Mouse (Mus musculus) liver, embryonic 13.5 days (tissue): Measurements from ENCODE around the gene Nr1d1. TPM values are rescaled to one million over a fixed set of nuclear protein-coding genes. Genes with fewer than 3 reads are reported as not detected.

Source experiments
- ATAC-seq: fragments of 200-750 bp; cut with Nextera tagmentation; 2 replicates; pipeline ENCODE4 v1.8.0; 2017; ENCODE audit warnings: low read depth, mild to moderate bottlenecking, moderate number of reproducible peaks, moderate library complexity
- DNase-seq: peaks from one replicate; pipeline ENCODE4 v3.0.0; 2022
- H3K27ac ChIP-seq: fragments of 300-500 bp; sonication (generic); 2 replicates; pipeline ENCODE4 v1.5.1; 2015; ENCODE audit warnings: moderate library complexity, mild to moderate bottlenecking, inconsistent platforms
- H3K27me3 ChIP-seq: fragments of 300-500 bp; sonication (generic); 2 replicates; pipeline ENCODE4 v1.6.1; 2015; ENCODE audit warnings: mild to moderate bottlenecking, inconsistent platforms
- H3K36me3 ChIP-seq: fragments of 300-500 bp; sonication (generic); 2 replicates; pipeline ENCODE4 v1.6.1; 2015; ENCODE audit warnings: mild to moderate bottlenecking, inconsistent platforms
- H3K4me1 ChIP-seq: fragments of 300-500 bp; sonication (generic); replicated peaks from 2 replicates; pipeline ENCODE4 v1.6.1; 2015; ENCODE audit warnings: inconsistent platforms
- H3K4me2 ChIP-seq: fragments of 300-500 bp; sonication (generic); 2 replicates; pipeline ENCODE4 v1.6.1; 2015; ENCODE audit warnings: inconsistent platforms, mild to moderate bottlenecking, moderate library complexity
- H3K4me3 ChIP-seq: fragments of 300-500 bp; sonication (generic); replicated peaks from 2 replicates; pipeline ENCODE4 v1.5.1; 2015; ENCODE audit warnings: mild to moderate bottlenecking, inconsistent platforms
- H3K9ac ChIP-seq: fragments of 300-500 bp; sonication (generic); 2 replicates; pipeline ENCODE4 v1.6.1; 2015; ENCODE audit warnings: mild to moderate bottlenecking, inconsistent platforms
- H3K9me3 ChIP-seq: fragments of 300-500 bp; sonication (generic); replicated peaks from 2 replicates; pipeline ENCODE4 v1.6.1; 2016; ENCODE audit warnings: inconsistent platforms
- WGBS: fragments of 180-500 bp; shearing (Covaris S2); methylation state at CpG from one replicate; pipeline ENCODE4 v1.1.7; 2015; ENCODE audit not compliant: insufficient replicate concordance; 5-methylcytosine and 5-hydroxymethylcytosine counted together
- polyA plus RNA-seq: library from polyadenylated mRNA; unstranded; fragments of >200 nt; fragmentation: Nextera tagmentation; extraction: Ambion mirVana; gene quantifications from 2 replicates; pipeline ENCODE4 v1.2.1, GENCODE M21; 2015

Gene Nr1d1
- polyA plus RNA-seq, 1 experiment from 2014 or later: 0.59 TPM

- ATAC-seq (no peak), DNase-seq (no peak)
- Histone ChIP-seq H3K9me3 (no peaks in the 10 kb centered on the region), H3K4me1 (peaks cover 74% of the 10 kb centered on the region), H3K9ac (peak overlapping the region; percentile 57), H3K4me3 (0 out of 2 replicates have a peak overlapping the region, but pooled peaks have one; percentile 3), H3K27ac (peak overlapping the region; percentile 81), H3K4me2 (peak overlapping the region; percentile 76), H3K36me3 (no peaks in the 10 kb centered on the region), H3K27me3 (no peaks in the 10 kb centered on the region)
- WGBS: 10% methylated on average over 9 of the region's 9 CpGs
Measured at GRCm38 (mm10) chr11:98776843-98777590, 1.9 kb upstream of the Nr1d1 start.

- peak overlapping the region; percentile 76 for H3K4me2 ChIP-seq
- peak overlapping the region; percentile 81 for H3K27ac ChIP-seq
- peak overlapping the region; percentile 50 for H3K4me3 ChIP-seq
- H3K27me3 ChIP-seq: no peaks in the 10 kb centered on the region
- peaks cover 74% of the 10 kb centered on the region for H3K4me1 ChIP-seq
- WGBS: 42% methylated on average over 12 of the region's 12 CpGs
- H3K9ac ChIP-seq: peak overlapping the region; percentile 57
- no peak for DNase-seq
- H3K9me3 ChIP-seq: no peaks in the 10 kb centered on the region
- no peaks in the 10 kb centered on the region for H3K36me3 ChIP-seq
- no peak for ATAC-seq
Measured at GRCm38 (mm10) chr11:98776052-98776764, 1.1 kb upstream of the Nr1d1 start.

- Histone ChIP-seq H3K9ac (peak overlapping the region; percentile 57), H3K27ac (peak overlapping the region; percentile 81), H3K27me3 (no peaks in the 10 kb centered on the region), H3K4me3 (peak overlapping the region; percentile 50), H3K36me3 (peaks cover 4% of the 10 kb centered on the region; the same call in 1 of the 2 replicates), H3K9me3 (no peaks in the 10 kb centered on the region), H3K4me1 (peaks cover 77% of the 10 kb centered on the region), H3K4me2 (peak overlapping the region; percentile 76)
- ATAC-seq (peak; percentile 46), DNase-seq (peak; percentile 89)
- 3% methylated on average over 15 of the region's 15 CpGs for WGBS
Measured at GRCm38 (mm10) chr11:98775348-98776051, 367 bp upstream of the Nr1d1 start.

- no peaks in the 10 kb centered on the region for H3K9me3 ChIP-seq
- H3K27ac ChIP-seq: peak overlapping the region; percentile 78
- under 1% methylated on average over 37 of the region's 37 CpGs for WGBS
- no peaks in the 10 kb centered on the region for H3K27me3 ChIP-seq
- peak overlapping the region; percentile 76 for H3K4me2 ChIP-seq
- ATAC-seq (peak; percentile 87), DNase-seq (peak; percentile 99)
- H3K9ac ChIP-seq: peak overlapping the region; percentile 47; the same call in 1 of the 2 replicates
- H3K36me3 ChIP-seq: peaks cover 16% of the 10 kb centered on the region; the same call in 1 of the 2 replicates
- H3K4me1 ChIP-seq: peaks cover 90% of the 10 kb centered on the region
- H3K4me3 ChIP-seq: peak overlapping the region; percentile 50
Measured at GRCm38 (mm10) chr11:98773635-98774295, 1.4 kb downstream of the Nr1d1 start.

- DNase-seq: no peak
- no peak for ATAC-seq
- 0 out of 2 replicates have a peak overlapping the region, but pooled peaks have one; percentile 1 for H3K4me2 ChIP-seq
- H3K4me1 ChIP-seq: peaks cover 98% of the 10 kb centered on the region
- H3K27me3 ChIP-seq: no peaks in the 10 kb centered on the region
- H3K27ac ChIP-seq: peak overlapping the region; percentile 78
- 46% methylated on average over 8 of the region's 8 CpGs for WGBS
- H3K4me3 ChIP-seq: no peak overlapping the region
- H3K9ac ChIP-seq: peak overlapping the region; percentile 47
- H3K36me3 ChIP-seq: peaks cover 16% of the 10 kb centered on the region; the same call in 1 of the 2 replicates
- H3K9me3 ChIP-seq: no peaks in the 10 kb centered on the region
Measured at GRCm38 (mm10) chr11:98772667-98773171, 2.4 kb downstream of the Nr1d1 start.

- H3K4me2 ChIP-seq: no peak overlapping the region
- H3K27me3 ChIP-seq: no peaks in the 10 kb centered on the region
- H3K9ac ChIP-seq: peak overlapping the region; percentile 15; the same call in 1 of the 2 replicates
- H3K9me3 ChIP-seq: no peaks in the 10 kb centered on the region
- 78% methylated on average over 11 of the region's 11 CpGs for WGBS
- H3K4me3 ChIP-seq: no peak overlapping the region
- DNase-seq (no peak), ATAC-seq (no peak)
- peaks cover 16% of the 10 kb centered on the region; the same call in 1 of the 2 replicates for H3K36me3 ChIP-seq
- peak overlapping the region; percentile 78 for H3K27ac ChIP-seq
- peaks cover 98% of the 10 kb centered on the region for H3K4me1 ChIP-seq
Measured at GRCm38 (mm10) chr11:98771844-98772525, 3.1 kb downstream of the Nr1d1 start.

GRCm38 (mm10) chr11:98771131-98771530 is 4.0 kb downstream of the Nr1d1 start:
- H3K4me3 ChIP-seq: no peak overlapping the region
- H3K27me3 ChIP-seq: no peaks in the 10 kb centered on the region
- H3K4me1 ChIP-seq: peaks cover 98% of the 10 kb centered on the region
- WGBS: 90% methylated on average over 18 of the region's 18 CpGs
- peaks cover 16% of the 10 kb centered on the region; the same call in 1 of the 2 replicates for H3K36me3 ChIP-seq
- DNase-seq: no peak
- H3K27ac ChIP-seq: peak overlapping the region; percentile 78; the same call in 1 of the 2 replicates
- no peak for ATAC-seq
- H3K9ac ChIP-seq: 0 out of 2 replicates have a peak overlapping the region, but pooled peaks have one; percentile 12
- H3K4me2 ChIP-seq: no peak overlapping the region
- H3K9me3 ChIP-seq: no peaks in the 10 kb centered on the region

GRCm38 (mm10) chr11:98770096-98770975 is 4.8 kb downstream of the Nr1d1 start:
- no peaks in the 10 kb centered on the region for H3K9me3 ChIP-seq
- H3K4me1 ChIP-seq: peaks cover 98% of the 10 kb centered on the region
- ATAC-seq: no peak

More at GRCm38 (mm10) chr11:98770096-98770975, 4.8 kb downstream of the Nr1d1 start:
- H3K4me3 ChIP-seq: no peak overlapping the region
- 86% methylated on average over 26 of the region's 26 CpGs for WGBS
- no peak for DNase-seq
- H3K27me3 ChIP-seq: no peaks in the 10 kb centered on the region
- peak overlapping the region; percentile 79; the same call in 1 of the 2 replicates for H3K9ac ChIP-seq
- H3K36me3 ChIP-seq: peaks cover 18% of the 10 kb centered on the region
- peak overlapping the region; percentile 95 for H3K27ac ChIP-seq
- H3K4me2 ChIP-seq: peak overlapping the region; percentile 88; the same call in 1 of the 2 replicates
